Mouse (Mus musculus): Measurements from ENCODE around the gene Ccdc153.

DNA sequence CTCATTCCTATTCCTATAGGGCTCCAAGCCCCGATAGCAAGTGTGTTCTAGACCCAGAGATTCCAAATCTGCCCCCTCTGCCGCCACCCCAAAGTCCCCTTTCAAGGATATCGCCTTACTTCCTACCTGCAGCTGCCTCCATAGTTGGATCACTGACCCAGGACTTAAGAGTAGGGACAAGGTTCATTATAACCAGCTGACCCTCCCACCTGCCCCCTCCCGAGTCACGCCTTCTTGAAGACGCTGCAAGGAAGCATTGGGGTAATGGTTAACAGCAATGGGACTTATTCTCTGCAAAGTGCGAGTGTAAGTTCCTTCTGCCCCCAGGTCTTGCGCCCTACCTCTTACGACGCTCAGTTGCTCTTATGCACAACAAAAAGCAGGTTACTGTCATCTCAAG lies 10.8 kb downstream of the Ccdc153 start, which contains the start of gene Pdzd3:
- TF ChIP-seq EP300 (IDR thresholded peaks at IDR 0.05; ENCODE audit: low read depth) = no peak
- TF ChIP-seq CTCF (IDR thresholded peaks at IDR 0.05; ENCODE audit: low read depth) = no peak
